Mouse (Mus musculus): Measurements from ENCODE around the gene Ccdc144b. TPM values are rescaled to one million over a fixed set of nuclear protein-coding genes. Genes with fewer than 3 reads are reported as not detected.

Gene Ccdc144b
- 0.15 TPM in 1 of 2 replicates, not detected in the other for total RNA-seq (2021)
- long read RNA-seq, experiment 1 = 0 reads
- long read RNA-seq, experiment 2 = 0 reads

- no peak for DNase-seq
Measured at GRCm38 (mm10) chr3:36053447-36053846, at the start of gene Ccdc144b. TSS of gene Ccdc144b (minus strand) at chr3:36053547.

- DNase-seq = no peak
Measured at GRCm38 (mm10) chr3:36095371-36095770, 42.0 kb upstream of the Ccdc144b start.

GRCm38 (mm10) chr3:36087591-36087990, 34.2 kb upstream of the Ccdc144b start:
- no peak for DNase-seq

GRCm38 (mm10) chr3:36085394-36085793, 32.0 kb upstream of the Ccdc144b start:
- no peak for DNase-seq

- no peak for DNase-seq
Measured at GRCm38 (mm10) chr3:36083381-36083780, 30.0 kb upstream of the Ccdc144b start.

GRCm38 (mm10) chr3:36082843-36083242, 29.5 kb upstream of the Ccdc144b start:
- no peak for DNase-seq

- DNase-seq = no peak
Measured at GRCm38 (mm10) chr3:36080741-36081140, 27.4 kb upstream of the Ccdc144b start.

- no peak for DNase-seq
Measured at GRCm38 (mm10) chr3:36079886-36080285, 26.5 kb upstream of the Ccdc144b start.

- DNase-seq = no peak
Measured at GRCm38 (mm10) chr3:36077386-36077785, 24.0 kb upstream of the Ccdc144b start.

GRCm38 (mm10) chr3:36075466-36075865, 22.1 kb upstream of the Ccdc144b start:
- no peak for DNase-seq

GRCm38 (mm10) chr3:36074231-36074630, 20.9 kb upstream of the Ccdc144b start:
- no peak for DNase-seq

- DNase-seq = no peak
Measured at GRCm38 (mm10) chr3:36071047-36071446, 17.7 kb upstream of the Ccdc144b start.

- DNase-seq = no peak
Measured at GRCm38 (mm10) chr3:36070436-36070835, 17.1 kb upstream of the Ccdc144b start.

GRCm38 (mm10) chr3:36067731-36068130, 14.4 kb upstream of the Ccdc144b start:
- no peak for DNase-seq

GRCm38 (mm10) chr3:36065843-36066651, 12.7 kb upstream of the Ccdc144b start, which contains the start of gene Acad9:
TSS of gene Acad9 (plus strand) at chr3:36065979.
- DNase-seq = peak; percentile 98

GRCm38 (mm10) chr3:36065166-36065565, 11.8 kb upstream of the Ccdc144b start:
- DNase-seq = no peak

- DNase-seq = no peak
Measured at GRCm38 (mm10) chr3:36064592-36065061, 11.3 kb upstream of the Ccdc144b start.

GRCm38 (mm10) chr3:36060096-36060850, 6.9 kb upstream of the Ccdc144b start:
- peak; percentile 79 for DNase-seq

GRCm38 (mm10) chr3:36049106-36049505, 4.2 kb downstream of the Ccdc144b start:
- no peak for DNase-seq

GRCm38 (mm10) chr3:36045086-36045485, 8.3 kb downstream of the Ccdc144b start:
- no peak for DNase-seq

GRCm38 (mm10) chr3:36044520-36044919, 8.8 kb downstream of the Ccdc144b start:
- DNase-seq = no peak

GRCm38 (mm10) chr3:36031740-36032510, 21.4 kb downstream of the Ccdc144b start:
- DNase-seq = no peak
